In the genomic region with DNA sequence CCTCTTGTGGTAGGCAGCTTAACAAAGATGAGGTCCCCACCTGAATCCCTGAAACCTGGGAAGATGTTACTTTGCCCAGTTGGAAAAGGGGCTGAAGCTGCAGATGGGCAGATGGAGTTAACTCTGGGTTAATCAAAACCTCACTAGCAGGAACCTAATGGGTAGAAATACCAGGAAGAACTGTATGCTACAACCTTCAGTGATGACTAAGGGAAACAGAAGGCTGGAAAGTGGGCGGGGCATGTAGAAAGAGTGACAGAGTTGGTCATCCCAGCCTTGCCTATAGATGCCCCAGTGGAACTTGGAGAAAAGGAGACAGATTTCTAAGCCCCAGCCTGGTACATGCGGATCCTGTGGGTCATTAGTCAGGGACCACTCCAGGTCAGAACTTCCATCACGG, we compare ENCODE assay signal across 11 mouse cellular contexts.
DNase-seq lines count a peak whose midpoint lies in the region; ATAC-seq and TF ChIP-seq lines count a peak whose summit lies in the region.
"Had no signal": no experiment of that assay in that cellular context is flagged by ENCODE, and none has a peak within 500 bp of the region (broad histone marks: within the 10 kb centered on the region; RNA-seq: fewer than 3 reads in every experiment).

No protein-coding gene starts in this region.

- H3K9ac ChIP-seq in lung, postnatal 0 days (replicated peaks; ENCODE audit: low read depth): no peak overlapping the region
- H3K9ac ChIP-seq in CH12.LX (ENCODE audit: insufficient read depth, low read depth): no peak overlapping the region
- H3K9ac ChIP-seq in intestine, postnatal 0 days (ENCODE audit: low read depth, low read length): no peak overlapping the region
- H3K9ac ChIP-seq in forebrain, embryonic 13.5 days: no peak overlapping the region
- H3K9ac ChIP-seq: forebrain, embryonic 12.5 days had no signal

- dilution Hi-C loops in CH12.LX (cut with MboI; ENCODE audit: extremely low pct_ligation_motif_present, extremely low pct_unique_long_range_greater_than_20kb, low sequenced_read_pairs): no loop called here

- H3K4me1 ChIP-seq in lung, postnatal 0 days (ENCODE audit: insufficient read depth, low read depth, low read length): no peaks in the 10 kb centered on the region
- H3K4me1 ChIP-seq in CH12.LX (ENCODE audit: control insufficient read depth in 1 of 2, insufficient read depth in 2 of 2): peaks cover 0 to 8% of the 10 kb centered on the region in 2 experiments; a peak in 2 of 4 replicates
- H3K4me1 ChIP-seq in intestine, postnatal 0 days (replicated peaks; ENCODE audit: control insufficient read depth, insufficient read depth, low read length): no peaks in the 10 kb centered on the region
- peaks cover 9% of the 10 kb centered on the region for H3K4me1 ChIP-seq in forebrain, embryonic 13.5 days

- TF ChIP-seq POLR2A in CH12.LX (IDR thresholded peaks at IDR 0.05; ENCODE audit: low read depth, low read length): no peak

- TF ChIP-seq RAD21 in CH12.LX (IDR thresholded peaks at IDR 0.05; ENCODE audit: low read depth, low read length): no peak

- 81% methylated on average over 3 of the region's 3 CpGs for WGBS in lung, postnatal 0 days
- 81% methylated on average over 3 of the region's 3 CpGs for WGBS in intestine, postnatal 0 days
- 82% methylated on average over 3 of the region's 3 CpGs for WGBS in forebrain, embryonic 13.5 days

- no peaks in the 10 kb centered on the region for H3K9me3 ChIP-seq in lung, postnatal 0 days (ENCODE audit: low read length)
- H3K9me3 ChIP-seq in CH12.LX (replicated peaks; ENCODE audit: low read length): no peaks in the 10 kb centered on the region
- no peaks in the 10 kb centered on the region for H3K9me3 ChIP-seq in intestine, postnatal 0 days (ENCODE audit: control insufficient read depth)
- no peaks in the 10 kb centered on the region for H3K9me3 ChIP-seq in forebrain, embryonic 13.5 days (replicated peaks)
- H3K9me3 ChIP-seq: forebrain, embryonic 12.5 days had no signal

- H3K27ac ChIP-seq in lung, postnatal 0 days (ENCODE audit: low read length): no peak overlapping the region
- no peak overlapping the region for H3K27ac ChIP-seq in CH12.LX (ENCODE audit: insufficient read depth, low read depth)
- H3K27ac ChIP-seq in intestine, postnatal 0 days (ENCODE audit: low read depth, low read length): no peak overlapping the region
- H3K27ac ChIP-seq in forebrain, embryonic 13.5 days: no peak overlapping the region
- H3K27ac ChIP-seq: forebrain, embryonic 12.5 days had no signal

- no peaks in the 10 kb centered on the region for H3K27me3 ChIP-seq in lung, postnatal 0 days (replicated peaks; ENCODE audit: insufficient read depth, low read length)
- no peaks in the 10 kb centered on the region for H3K27me3 ChIP-seq in CH12.LX (replicated peaks)
- no peaks in the 10 kb centered on the region for H3K27me3 ChIP-seq in intestine, postnatal 0 days (replicated peaks; ENCODE audit: control insufficient read depth, insufficient read depth, low read length)
- H3K27me3 ChIP-seq in forebrain, embryonic 13.5 days: no peaks in the 10 kb centered on the region
- H3K27me3 ChIP-seq: forebrain, embryonic 12.5 days had no signal

- TF ChIP-seq EP300 in lung, postnatal 0 days (IDR thresholded peaks at IDR 0.05): no peak
- TF ChIP-seq EP300 in CH12.LX (IDR thresholded peaks at IDR 0.05; ENCODE audit: low read length): no peak

- ATAC-seq in lung, postnatal 0 days: no peak
- ATAC-seq in intestine, postnatal 0 days: 0 out of 2 replicates have a peak, but pooled peaks have one; percentile 56
- no peak for ATAC-seq in forebrain, embryonic 13.5 days

- peak; percentile 31 for DNase-seq in lung, postnatal 0 days (ENCODE audit: low spot score)
- no peak for DNase-seq in lung, adult 18-20 months
- DNase-seq in CH12.LX (ENCODE audit: extremely low read depth) (peak; percentile 51), ZHBTc4 (ENCODE audit: low read depth, low spot score) (peak; percentile 51)
- no peak for DNase-seq in embryo, embryonic 10 days (ENCODE audit: low spot score)
- DNase-seq: embryo, embryonic 11 days; gastrocnemius, postnatal 25 days; lung, adult 2 months had no signal

- TF ChIP-seq CTCF in lung, postnatal 0 days (IDR thresholded peaks at IDR 0.05): no peak
- TF ChIP-seq CTCF in CH12.LX (conservative IDR thresholded peaks at IDR 0.05 in 1 of 2, IDR thresholded peaks at IDR 0.05 in 1 of 2; ENCODE audit: low read depth in 2 of 2, low read length in 2 of 2): no peak
- no peak for TF ChIP-seq CTCF in intestine, postnatal 0 days (IDR thresholded peaks at IDR 0.05; ENCODE audit: low read depth)

- H3K36me3 ChIP-seq in lung, postnatal 0 days (ENCODE audit: insufficient read depth, low read length): no peaks in the 10 kb centered on the region
- H3K36me3 ChIP-seq in CH12.LX (replicated peaks in 1 of 2; ENCODE audit: control insufficient read depth in 1 of 2, insufficient read depth in 1 of 2, low read length in 1 of 2): no peaks in the 10 kb centered on the region
- no peaks in the 10 kb centered on the region for H3K36me3 ChIP-seq in intestine, postnatal 0 days (ENCODE audit: control insufficient read depth, insufficient read depth)
- no peaks in the 10 kb centered on the region for H3K36me3 ChIP-seq in forebrain, embryonic 13.5 days (ENCODE audit: poor library complexity, severe bottlenecking)
- H3K36me3 ChIP-seq: forebrain, embryonic 12.5 days had no signal

- H3K4me3 ChIP-seq in lung, postnatal 0 days (ENCODE audit: low read depth, low read length): no peak overlapping the region
- H3K4me3 ChIP-seq in CH12.LX (replicated peaks in 1 of 3; ENCODE audit: low read depth in 2 of 3, low read length in 2 of 3, poor library complexity in 1 of 3): no peak overlapping the region
- H3K4me3 ChIP-seq in intestine, postnatal 0 days (ENCODE audit: low read depth, low read length): no peak overlapping the region
- H3K4me3 ChIP-seq in forebrain, embryonic 13.5 days: no peak overlapping the region
- H3K4me3 ChIP-seq: forebrain, embryonic 12.5 days had no signal

- H3K4me2 ChIP-seq in lung, postnatal 0 days (replicated peaks; ENCODE audit: low read depth, low read length): no peak overlapping the region
- H3K4me2 ChIP-seq in CH12.LX (ENCODE audit: insufficient read depth, low read depth, poor library complexity, severe bottlenecking): no peak overlapping the region
- no peak overlapping the region for H3K4me2 ChIP-seq in intestine, postnatal 0 days (replicated peaks; ENCODE audit: low read depth)
- no peak overlapping the region for H3K4me2 ChIP-seq in forebrain, embryonic 13.5 days
- H3K4me2 ChIP-seq: forebrain, embryonic 12.5 days had no signal

- H3K79me2 ChIP-seq in CH12.LX (replicated peaks; ENCODE audit: control insufficient read depth, extremely low read depth, insufficient read depth, poor library complexity, severe bottlenecking): no peaks in the 10 kb centered on the region

- in situ Hi-C loops in CH12.LX (cut with MboI; ENCODE audit: low pct_ligation_motif_present, low pct_unique_long_range_greater_than_20kb, low sequenced_read_pairs): no loop called here

TF ChIP-seq in CH12.LX, 34 proteins besides CTCF, POLR2A, EP300 and RAD21:
- TF ChIP-seq PAX5 (IDR thresholded peaks at IDR 0.05; ENCODE audit: low read length) (no peak), ELF1 (IDR thresholded peaks at IDR 0.05; ENCODE audit: low read depth, low read length) (no peak), ZKSCAN1 (IDR thresholded peaks at IDR 0.05; ENCODE audit: borderline replicate concordance, low read depth, low read length) (no peak)

Comparison
In these comparisons a context has a peak if more than half of its experiments do, and no peak if none do; other contexts are left out.
1. DNase-seq: peak in lung, postnatal 0 days (single experiment), CH12.LX (single experiment) and ZHBTc4 (single experiment); none in lung, adult 18-20 months (0 of 2) and embryo, embryonic 10 days (single experiment).